Mouse (Mus musculus) neural tube, embryonic 15.5 days (tissue): Measurements from ENCODE around the gene Fbxo41. TPM values are rescaled to one million over a fixed set of nuclear protein-coding genes. Genes with fewer than 3 reads are reported as not detected.
"Not testable (repeated sequence)": the region's sequence is repeated elsewhere in the genome, so short reads cannot be mapped to it uniquely, and the experiment has no call there.

Experiments used
- ATAC-seq: fragments of 200-750 bp; cut with Nextera tagmentation; 2 replicates; pipeline ENCODE4 v1.8.0; 2017; ENCODE audit warnings: mild to moderate bottlenecking, moderate TSS enrichment, moderate library complexity; ENCODE audit not compliant: low FRiP score
- H3K27ac ChIP-seq: fragments of 300-500 bp; sonication (generic); replicated peaks from 2 replicates; pipeline ENCODE4 v1.5.1; 2015; ENCODE audit warnings: mild to moderate bottlenecking, inconsistent platforms
- H3K27me3 ChIP-seq: fragments of 300-500 bp; sonication (generic); replicated peaks from 2 replicates; pipeline ENCODE4 v1.6.1; 2015; ENCODE audit warnings: inconsistent platforms
- H3K36me3 ChIP-seq: fragments of 300-500 bp; sonication (generic); 2 replicates; pipeline ENCODE4 v1.6.1; 2015; ENCODE audit warnings: inconsistent platforms
- H3K4me1 ChIP-seq: fragments of 300-500 bp; sonication (generic); 2 replicates; pipeline ENCODE4 v1.6.1; 2015; ENCODE audit warnings: inconsistent platforms
- H3K4me2 ChIP-seq: fragments of 300-500 bp; sonication (generic); 2 replicates; pipeline ENCODE4 v1.6.1; 2015; ENCODE audit warnings: inconsistent platforms, mild to moderate bottlenecking, moderate library complexity
- H3K4me3 ChIP-seq: fragments of 300-500 bp; sonication (generic); replicated peaks from 2 replicates; pipeline ENCODE4 v1.5.1; 2015; ENCODE audit warnings: mild to moderate bottlenecking, inconsistent platforms
- H3K9ac ChIP-seq: fragments of 300-500 bp; sonication (generic); replicated peaks from 2 replicates; pipeline ENCODE4 v1.6.1; 2015; ENCODE audit warnings: mild to moderate bottlenecking, inconsistent platforms
- H3K9me3 ChIP-seq: fragments of 300-500 bp; sonication (generic); replicated peaks from 2 replicates; pipeline ENCODE4 v1.6.1; 2016; ENCODE audit warnings: inconsistent platforms
- WGBS: fragments of 180-500 bp; shearing (Covaris S2); methylation state at CpG from one replicate; pipeline ENCODE4 v1.1.7; 2015; ENCODE audit warnings: mixed read lengths; 5-methylcytosine and 5-hydroxymethylcytosine counted together
- polyA plus RNA-seq: library from polyadenylated mRNA; unstranded; fragments of >200 nt; fragmentation: Nextera tagmentation; extraction: Ambion mirVana; gene quantifications from 2 replicates; pipeline ENCODE4 v1.2.1, GENCODE M21; 2015

The Fbxo41 gene
- polyA plus RNA-seq, 1 experiment from 2014 or later = 9.5 TPM

DNA sequence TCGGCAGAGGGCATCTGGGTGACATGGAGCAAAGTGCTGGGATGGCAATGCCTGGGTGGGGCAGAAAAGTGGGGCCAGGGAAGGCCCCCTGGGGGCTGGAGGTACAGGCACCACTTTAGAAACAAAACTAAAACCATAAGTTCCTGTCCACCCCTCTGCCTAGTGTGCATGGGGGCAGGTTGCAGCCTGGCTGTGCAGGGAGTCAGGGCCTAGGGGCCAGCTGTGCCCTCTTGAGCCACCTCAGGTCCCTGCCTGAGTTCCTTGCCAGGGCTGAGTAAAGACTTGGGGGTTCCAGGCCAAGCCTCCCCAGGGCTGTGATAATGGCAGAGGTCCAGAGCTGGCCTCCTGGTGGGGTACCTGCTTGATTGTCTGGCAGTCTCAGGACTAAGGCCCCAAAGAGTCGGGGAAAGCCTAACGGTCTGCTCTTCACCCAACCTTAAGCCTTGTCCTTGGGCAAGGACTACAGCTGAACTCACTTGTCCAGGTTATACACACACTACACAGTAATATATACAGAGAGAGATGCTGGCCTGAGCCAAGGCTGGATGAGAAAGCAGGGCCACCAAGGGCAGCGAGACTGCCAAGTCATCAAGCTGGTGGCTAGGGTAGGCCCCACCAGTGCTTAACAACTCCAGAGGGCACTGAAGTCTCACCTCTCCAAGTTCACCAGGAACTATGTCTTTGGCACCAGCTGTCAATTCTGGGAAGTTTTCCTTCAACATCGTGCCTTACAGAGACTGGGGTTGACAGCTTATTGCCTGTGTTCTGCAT, 32.9 kb downstream of the Fbxo41 start:
- Histone ChIP-seq H3K27ac (no peak overlapping the region), H3K4me2 (no peak overlapping the region), H3K9ac (no peak overlapping the region), H3K27me3 (no peaks in the 10 kb centered on the region), H3K9me3 (no peaks in the 10 kb centered on the region), H3K36me3 (peaks cover 73% of the 10 kb centered on the region), H3K4me1 (no peaks in the 10 kb centered on the region), H3K4me3 (no peak overlapping the region)
- WGBS = 74% methylated on average over 5 of the region's 5 CpGs
- no peak for ATAC-seq

DNA sequence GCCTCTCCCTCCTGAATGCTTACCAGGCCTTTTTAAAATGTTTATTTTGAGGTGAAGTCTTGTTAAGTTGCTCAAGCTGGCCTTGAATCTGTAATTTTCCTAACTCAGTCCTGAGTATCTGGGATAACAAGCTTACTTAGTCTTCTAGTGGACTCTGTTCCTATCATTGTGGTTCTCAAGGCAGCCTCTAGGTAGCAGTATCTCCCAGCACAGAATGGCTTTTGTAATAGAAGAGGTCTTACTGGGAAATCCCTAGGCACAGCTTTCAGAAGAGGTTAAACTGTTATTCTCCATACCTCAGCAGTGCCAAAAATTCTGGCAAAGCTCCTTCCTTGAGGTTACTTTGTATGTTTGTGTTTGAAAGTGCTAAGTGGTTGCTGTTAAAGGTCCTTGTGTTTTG, 37.4 kb downstream of the Fbxo41 start:
- no peaks in the 10 kb centered on the region for H3K4me1 ChIP-seq
- no peaks in the 10 kb centered on the region for H3K9me3 ChIP-seq
- no peak overlapping the region for H3K4me3 ChIP-seq
- no peaks in the 10 kb centered on the region for H3K27me3 ChIP-seq
- ATAC-seq = no peak
- H3K4me2 ChIP-seq = no peak overlapping the region
- H3K9ac ChIP-seq = no peak overlapping the region
- H3K27ac ChIP-seq = no peak overlapping the region
- peaks cover 96% of the 10 kb centered on the region for H3K36me3 ChIP-seq

GRCm38 (mm10) chr6:85459621-85460020, 43.2 kb downstream of the Fbxo41 start:
- H3K4me1 ChIP-seq = peaks cover 41% of the 10 kb centered on the region
- no peak for ATAC-seq
- H3K9me3 ChIP-seq = no peaks in the 10 kb centered on the region
- H3K27me3 ChIP-seq = no peaks in the 10 kb centered on the region
- 90% methylated on average over 2 of the region's 2 CpGs for WGBS
- H3K9ac ChIP-seq = no peak overlapping the region
- no peak overlapping the region for H3K4me3 ChIP-seq
- no peak overlapping the region for H3K4me2 ChIP-seq
- H3K27ac ChIP-seq = no peak overlapping the region
- H3K36me3 ChIP-seq = peaks cover 50% of the 10 kb centered on the region

GRCm38 (mm10) chr6:85452816-85453215, 50.0 kb downstream of the Fbxo41 start:
- Histone ChIP-seq H3K4me2 (peak overlapping the region; percentile 96), H3K4me3 (peak overlapping the region; percentile 78), H3K27ac (peak overlapping the region; percentile 87), H3K4me1 (peaks cover 59% of the 10 kb centered on the region), H3K9ac (peak overlapping the region; percentile 67), H3K9me3 (no peaks in the 10 kb centered on the region), H3K36me3 (no peaks in the 10 kb centered on the region), H3K27me3 (no peaks in the 10 kb centered on the region)
- WGBS = 13% methylated on average over 7 of the region's 7 CpGs
- ATAC-seq = no peak

DNA sequence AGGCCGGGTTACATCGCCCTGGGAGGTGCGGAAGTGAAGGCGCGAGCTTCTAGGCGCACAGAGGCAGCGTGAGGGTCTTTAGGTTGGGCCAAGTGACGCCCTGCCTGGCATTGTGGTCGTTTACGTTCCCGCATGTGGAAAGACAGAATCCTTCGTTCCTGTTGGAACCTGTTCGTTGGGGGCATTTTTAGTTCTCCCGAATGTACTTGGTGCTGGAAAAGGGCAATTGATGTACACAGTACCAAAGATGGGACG, 50.5 kb downstream of the Fbxo41 start:
- no peak for ATAC-seq
- Histone ChIP-seq H3K36me3 (no peaks in the 10 kb centered on the region), H3K9ac (peak overlapping the region; percentile 67), H3K4me3 (peak overlapping the region; percentile 78), H3K27me3 (no peaks in the 10 kb centered on the region), H3K4me1 (peaks cover 54% of the 10 kb centered on the region), H3K27ac (peak overlapping the region; percentile 87), H3K4me2 (peak overlapping the region; percentile 96), H3K9me3 (no peaks in the 10 kb centered on the region)
- under 1% methylated on average over 15 of the region's 15 CpGs for WGBS

GRCm38 (mm10) chr6:85451664-85452410, 51.0 kb downstream of the Fbxo41 start, which contains the start of gene Pradc1:
Gene Pradc1 (minus strand): TSS chr6:85451970.
- WGBS = under 1% methylated on average over 54 of the region's 54 CpGs

DNA sequence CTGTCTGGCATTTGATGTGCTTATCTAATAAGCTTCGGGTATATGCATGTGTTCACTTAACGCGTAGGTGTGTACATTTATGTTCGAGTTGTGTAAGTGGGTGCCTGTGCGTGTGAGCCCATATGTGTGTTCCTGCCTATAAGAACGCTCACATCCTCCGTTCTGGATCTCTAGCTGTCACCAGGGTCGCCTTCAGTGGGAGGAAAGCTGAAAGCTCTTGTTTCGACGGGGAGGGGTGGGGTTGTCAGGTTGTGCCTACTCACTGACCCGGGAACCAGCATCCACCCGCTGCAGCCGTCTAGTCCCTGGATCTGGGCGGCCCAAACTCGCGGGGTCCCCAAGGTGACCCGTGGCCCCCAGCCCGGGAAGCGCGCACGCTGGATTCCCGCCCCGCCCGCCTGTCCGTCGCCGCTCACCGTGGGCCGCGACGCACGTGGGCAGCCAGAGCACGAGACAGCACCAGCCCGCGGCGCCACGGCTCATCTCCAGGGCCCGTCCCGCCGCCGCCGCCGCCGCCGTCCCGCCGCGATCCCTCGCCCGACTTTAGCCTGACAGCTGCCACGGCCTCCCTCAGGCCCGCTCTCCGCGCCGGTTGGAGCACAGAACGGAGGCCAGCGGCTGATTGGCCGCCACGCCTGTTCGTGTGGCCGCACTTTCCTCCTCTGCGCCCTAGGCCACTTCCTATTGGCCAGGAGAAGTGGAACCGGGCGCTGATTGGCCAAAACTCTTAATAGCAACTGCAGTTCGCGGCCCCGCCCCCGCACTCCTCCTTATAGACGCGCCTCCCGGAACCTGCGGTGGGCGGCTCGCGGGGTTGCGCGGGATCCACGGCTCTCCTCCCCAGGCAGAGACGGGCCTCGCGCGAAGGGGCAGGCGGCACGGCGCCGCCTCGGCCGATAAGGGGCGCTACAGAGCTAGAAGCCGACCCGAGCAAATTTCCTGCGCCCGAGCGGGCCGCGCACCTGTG, 51.8 kb downstream of the Fbxo41 start, which contains the start of gene Cct7:
Gene Cct7, plus strand, starts transcription at position 818 of the 967 bp plus-strand sequence.
- Histone ChIP-seq H3K9ac (peak within 1 kb of the TSS; percentile 67), H3K27me3 (no peaks in the 10 kb centered on the region), H3K9me3 (no peaks in the 10 kb centered on the region), H3K4me3 (peak within 1 kb of the TSS; percentile 78), H3K27ac (peak within 1 kb of the TSS; percentile 87), H3K36me3 (peaks cover 12% of the 10 kb centered on the region), H3K4me1 (peaks cover 41% of the 10 kb centered on the region), H3K4me2 (peak within 1 kb of the TSS; percentile 96)
- WGBS = 3% methylated on average over 95 of the region's 96 CpGs
- peak; percentile 94 for ATAC-seq

More at GRCm38 (mm10) chr6:85451664-85452410, 51.0 kb downstream of the Fbxo41 start, which contains the start of gene Pradc1:
- H3K9ac ChIP-seq = peak within 1 kb of the TSS; percentile 67
- H3K4me1 ChIP-seq = peaks cover 49% of the 10 kb centered on the region
- peaks cover 4% of the 10 kb centered on the region; the same call in 1 of the 2 replicates for H3K36me3 ChIP-seq
- H3K27ac ChIP-seq = peak within 1 kb of the TSS; percentile 87
- ATAC-seq = peak; percentile 95
- no peaks in the 10 kb centered on the region for H3K9me3 ChIP-seq
- H3K27me3 ChIP-seq = no peaks in the 10 kb centered on the region
- peak within 1 kb of the TSS; percentile 78 for H3K4me3 ChIP-seq
- peak within 1 kb of the TSS; percentile 96 for H3K4me2 ChIP-seq

GRCm38 (mm10) chr6:85450140-85450539, 52.7 kb downstream of the Fbxo41 start:
- Histone ChIP-seq H3K4me1 (peaks cover 34% of the 10 kb centered on the region), H3K4me2 (peak overlapping the region; percentile 96), H3K36me3 (peaks cover 18% of the 10 kb centered on the region), H3K4me3 (peak overlapping the region; percentile 78; the same call in 1 of the 2 replicates), H3K9ac (peak overlapping the region; percentile 67; the same call in 1 of the 2 replicates)
- not testable (repeated sequence) for H3K27ac ChIP-seq, H3K27me3 ChIP-seq, ATAC-seq, H3K9me3 ChIP-seq
- WGBS = 70% methylated on average over 1 of the region's 1 CpGs

- WGBS = 84% methylated on average over 6 of the region's 6 CpGs
- no peaks in the 10 kb centered on the region for H3K9me3 ChIP-seq
- no peak overlapping the region for H3K27ac ChIP-seq
- no peak overlapping the region for H3K4me2 ChIP-seq
- no peak for ATAC-seq
- H3K36me3 ChIP-seq = peaks cover 28% of the 10 kb centered on the region
- H3K9ac ChIP-seq = no peak overlapping the region
- no peaks in the 10 kb centered on the region for H3K27me3 ChIP-seq
- no peak overlapping the region for H3K4me3 ChIP-seq
- peaks cover 9% of the 10 kb centered on the region for H3K4me1 ChIP-seq
Measured at GRCm38 (mm10) chr6:85447351-85447750, 55.4 kb downstream of the Fbxo41 start.

DNA sequence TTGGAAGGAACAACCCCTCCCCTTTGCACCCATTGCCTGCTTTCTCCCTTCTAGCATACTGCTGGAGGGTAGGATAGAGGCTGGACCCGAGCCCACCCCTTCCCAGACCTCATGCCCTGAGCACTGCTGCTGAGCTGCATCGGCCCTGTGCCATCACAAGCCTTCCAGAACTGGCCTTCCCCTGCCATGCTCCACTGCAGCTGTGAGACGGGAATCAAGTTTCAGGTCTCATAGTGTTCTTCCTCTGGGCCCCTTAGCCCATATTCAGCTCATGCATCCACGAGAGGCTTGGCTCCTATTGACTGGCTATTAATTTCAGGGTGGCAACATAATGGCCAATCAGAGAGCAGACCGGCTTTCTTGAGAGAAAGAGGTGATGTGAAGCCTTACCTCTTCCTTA, 57.5 kb downstream of the Fbxo41 start:
- no peak overlapping the region for H3K27ac ChIP-seq
- peaks cover 2% of the 10 kb centered on the region; the same call in 1 of the 2 replicates for H3K4me1 ChIP-seq
- no peak overlapping the region for H3K4me3 ChIP-seq
- peaks cover 46% of the 10 kb centered on the region for H3K36me3 ChIP-seq
- WGBS = 86% methylated on average over 5 of the region's 5 CpGs
- no peak for ATAC-seq
- H3K9ac ChIP-seq = no peak overlapping the region
- H3K27me3 ChIP-seq = no peaks in the 10 kb centered on the region
- H3K4me2 ChIP-seq = no peak overlapping the region
- no peaks in the 10 kb centered on the region for H3K9me3 ChIP-seq

DNA sequence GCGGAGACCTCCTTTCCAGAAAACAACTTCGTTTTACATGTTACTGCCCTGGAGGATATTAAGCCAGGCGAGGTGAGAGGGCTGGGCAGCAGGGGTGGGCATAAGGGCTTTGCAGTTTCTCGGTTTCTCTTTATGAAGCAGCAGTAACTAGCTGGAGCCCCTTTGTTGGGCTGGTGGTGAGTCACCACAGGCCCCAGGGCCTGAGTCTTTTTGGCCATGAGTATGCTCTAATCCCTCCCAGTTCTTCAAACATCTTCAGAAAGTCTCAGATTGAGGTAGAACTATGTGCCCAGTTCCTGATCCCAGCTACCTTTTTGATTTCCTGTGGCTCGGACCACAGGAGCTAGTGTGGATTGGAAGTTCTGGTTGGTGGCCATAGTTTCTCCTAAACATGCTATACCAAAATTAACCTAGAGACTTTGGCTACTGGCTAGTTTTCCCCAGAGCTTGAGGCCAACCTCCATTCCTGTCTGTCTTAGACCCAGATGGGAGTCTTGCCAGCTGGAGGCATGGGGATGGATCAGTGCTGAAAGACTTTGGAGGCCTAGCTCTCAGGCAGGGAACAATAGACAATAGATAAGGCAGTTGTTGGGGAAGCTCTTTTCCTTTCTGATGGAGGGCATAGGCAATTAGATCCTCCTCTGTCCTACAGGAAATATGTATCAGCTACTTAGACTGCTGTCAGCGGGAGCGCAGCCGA, 58.4 kb downstream of the Fbxo41 start:
- no peak for ATAC-seq

More for the DNA sequence above, 58.4 kb downstream of the Fbxo41 start:
- H3K27ac ChIP-seq = no peak overlapping the region
- no peak overlapping the region for H3K4me3 ChIP-seq
- H3K4me2 ChIP-seq = no peak overlapping the region
- H3K9ac ChIP-seq = no peak overlapping the region
- no peaks in the 10 kb centered on the region for H3K27me3 ChIP-seq
- no peaks in the 10 kb centered on the region for H3K9me3 ChIP-seq
- peaks cover 54% of the 10 kb centered on the region for H3K36me3 ChIP-seq
- no peaks in the 10 kb centered on the region for H3K4me1 ChIP-seq
- 93% methylated on average over 8 of the region's 8 CpGs for WGBS
